8 mouse cellular contexts compared by ENCODE assay signal in the genomic region with DNA sequence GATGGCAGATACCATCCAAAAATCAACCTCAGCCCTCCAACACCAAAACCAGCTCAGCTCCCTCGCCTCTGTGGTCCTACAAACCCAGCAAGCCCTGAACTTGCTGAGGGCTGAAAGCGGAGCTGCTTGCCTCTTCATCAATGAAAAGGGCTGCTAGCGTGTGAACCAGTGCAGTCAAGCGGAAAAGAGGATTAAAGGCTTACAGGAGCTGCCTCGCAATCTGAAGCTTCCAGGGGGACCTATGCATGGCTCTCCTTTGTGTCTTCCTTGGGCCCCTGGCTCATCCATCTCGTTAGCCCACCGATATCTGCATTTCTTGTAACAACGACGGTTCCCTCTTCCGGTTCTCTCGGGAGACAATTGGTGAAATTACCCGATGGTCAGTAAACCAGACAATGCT.
A peak's percentile ranks its signal among the peaks of the same experiment; 100 is the strongest.
DNase-seq lines count a peak whose midpoint lies in the region; ATAC-seq and TF ChIP-seq lines count a peak whose summit lies in the region.
"Had no signal": no experiment of that assay in that cellular context is flagged by ENCODE, and none has a peak within 500 bp of the region (broad histone marks: within the 10 kb centered on the region; RNA-seq: fewer than 3 reads in every experiment).

No protein-coding gene starts in this region.

- 30% methylated on average over 12 of the region's 12 CpGs for WGBS in lung, postnatal 0 days
- WGBS in embryonic facial prominence, embryonic 12.5 days, result 3% methylated on average over 12 of the region's 12 CpGs
- WGBS in liver, embryonic 12.5 days (ENCODE audit: insufficient replicate concordance), result 10% methylated on average over 12 of the region's 12 CpGs
- 23% methylated on average over 12 of the region's 12 CpGs for whole genome bisulfite sequencing in stomach, embryonic 16.5 days

- no peak overlapping the region for H3K9ac ChIP-seq in lung, postnatal 0 days (replicated peaks; ENCODE audit: low read depth)
- H3K9ac ChIP-seq in embryonic facial prominence, embryonic 12.5 days, result no peak overlapping the region
- H3K9ac ChIP-seq in liver, embryonic 12.5 days, result no peak overlapping the region
- H3K9ac ChIP-seq in stomach, embryonic 16.5 days (ENCODE audit: low read length), result 0 out of 2 replicates have a peak overlapping the region, but pooled peaks have one; percentile 17
- H3K9ac ChIP-seq: liver, embryonic 15.5 days had no signal

- H3K4me3 ChIP-seq in lung, postnatal 0 days (ENCODE audit: low read depth, low read length), result no peak overlapping the region
- H3K4me3 ChIP-seq in embryonic facial prominence, embryonic 12.5 days, result no peak overlapping the region
- no peak overlapping the region for H3K4me3 ChIP-seq in liver, embryonic 12.5 days
- H3K4me3 ChIP-seq in stomach, embryonic 16.5 days (replicated peaks; ENCODE audit: low read length), result no peak overlapping the region
- H3K4me3 ChIP-seq: liver, embryonic 15.5 days had no signal

- no peaks in the 10 kb centered on the region for H3K36me3 ChIP-seq in lung, postnatal 0 days (ENCODE audit: insufficient read depth, low read length)
- H3K36me3 ChIP-seq in embryonic facial prominence, embryonic 12.5 days, result no peaks in the 10 kb centered on the region
- H3K36me3 ChIP-seq in liver, embryonic 12.5 days, result no peaks in the 10 kb centered on the region
- H3K36me3 ChIP-seq in stomach, embryonic 16.5 days (ENCODE audit: control insufficient read depth, insufficient read depth, low read length), result no peaks in the 10 kb centered on the region
- H3K36me3 ChIP-seq: liver, embryonic 15.5 days had no signal

- H3K27ac ChIP-seq in lung, postnatal 0 days (ENCODE audit: low read length), result peak overlapping the region; percentile 86
- H3K27ac ChIP-seq in embryonic facial prominence, embryonic 12.5 days, result no peak overlapping the region
- H3K27ac ChIP-seq in liver, embryonic 12.5 days, result no peak overlapping the region
- no peak overlapping the region for H3K27ac ChIP-seq in stomach, embryonic 16.5 days (ENCODE audit: low read length)
- H3K27ac ChIP-seq: liver, embryonic 15.5 days had no signal

- no peak for DNase-seq in lung, postnatal 0 days (ENCODE audit: low spot score)
- no peak for DNase-seq in lung, postnatal 4 days
- no peak for DNase-seq in spleen, postnatal 10 days (ENCODE audit: low spot score in 2 of 2)
- no peak for DNase-seq in layer of hippocampus, adult 11-12 months (ENCODE audit: low spot score)

- no peaks in the 10 kb centered on the region for H3K9me3 ChIP-seq in lung, postnatal 0 days (ENCODE audit: low read length)
- no peaks in the 10 kb centered on the region for H3K9me3 ChIP-seq in embryonic facial prominence, embryonic 12.5 days
- H3K9me3 ChIP-seq in liver, embryonic 12.5 days (replicated peaks), result no peaks in the 10 kb centered on the region
- H3K9me3 ChIP-seq in stomach, embryonic 16.5 days (replicated peaks; ENCODE audit: control insufficient read depth, low read length), result no peaks in the 10 kb centered on the region
- H3K9me3 ChIP-seq: liver, embryonic 15.5 days had no signal

- no peak for ATAC-seq in lung, postnatal 0 days
- ATAC-seq in embryonic facial prominence, embryonic 12.5 days (ENCODE audit: insufficient number of reproducible peaks, insufficient read depth, low FRiP score, low TSS enrichment), result no peak
- no peak for ATAC-seq in liver, embryonic 12.5 days
- ATAC-seq in stomach, embryonic 16.5 days (ENCODE audit: insufficient read depth, low FRiP score), result no peak

- no peaks in the 10 kb centered on the region for H3K27me3 ChIP-seq in lung, postnatal 0 days (replicated peaks; ENCODE audit: insufficient read depth, low read length)
- H3K27me3 ChIP-seq in embryonic facial prominence, embryonic 12.5 days, result no peaks in the 10 kb centered on the region
- peaks cover 6% of the 10 kb centered on the region; the same call in 1 of the 2 replicates for H3K27me3 ChIP-seq in liver, embryonic 12.5 days (replicated peaks)
- no peaks in the 10 kb centered on the region for H3K27me3 ChIP-seq in stomach, embryonic 16.5 days (ENCODE audit: control insufficient read depth, insufficient read depth, low read length)
- H3K27me3 ChIP-seq: liver, embryonic 15.5 days had no signal

- no peak for TF ChIP-seq EP300 in lung, postnatal 0 days (IDR thresholded peaks at IDR 0.05)

- peaks cover 4% of the 10 kb centered on the region; the same call in 1 of the 2 replicates for H3K4me1 ChIP-seq in lung, postnatal 0 days (ENCODE audit: insufficient read depth, low read depth, low read length)
- peaks cover 6% of the 10 kb centered on the region; the same call in 1 of the 2 replicates for H3K4me1 ChIP-seq in embryonic facial prominence, embryonic 12.5 days
- H3K4me1 ChIP-seq in liver, embryonic 12.5 days, result no peaks in the 10 kb centered on the region
- no peaks in the 10 kb centered on the region for H3K4me1 ChIP-seq in stomach, embryonic 16.5 days (ENCODE audit: control insufficient read depth, insufficient read depth, low read length)
- H3K4me1 ChIP-seq: liver, embryonic 15.5 days had no signal

- no peak for TF ChIP-seq CTCF in lung, postnatal 0 days (IDR thresholded peaks at IDR 0.05)

- peak overlapping the region; percentile 29; the same call in 1 of the 2 replicates for H3K4me2 ChIP-seq in lung, postnatal 0 days (replicated peaks; ENCODE audit: low read depth, low read length)
- H3K4me2 ChIP-seq in embryonic facial prominence, embryonic 12.5 days (replicated peaks), result peak overlapping the region; percentile 37
- H3K4me2 ChIP-seq in liver, embryonic 12.5 days, result peak overlapping the region; percentile 16; the same call in 1 of the 2 replicates
- H3K4me2 ChIP-seq in stomach, embryonic 16.5 days (ENCODE audit: low read depth, low read length), result peak overlapping the region; percentile 31; the same call in 1 of the 2 replicates
- H3K4me2 ChIP-seq: liver, embryonic 15.5 days had no signal
